Mouse (Mus musculus) neutrophil, adult 65 days (primary cell): ENCODE data around the gene Ctsj. TPM values are rescaled to one million over a fixed set of nuclear protein-coding genes. Genes with fewer than 3 reads are reported as not detected.

Source experiments
- total RNA-seq: library from RNA; stranded (reverse); gene quantifications from 2 replicates; pipeline ENCODE4 v1.2.4, GENCODE M21; 2023

The Ctsj gene
- total RNA-seq = not detected in 2 replicates

GRCm38 (mm10) chr13:61005859-61006258 lies at the start of gene Ctsj:
Gene Ctsj, minus strand, starts transcription at chr13:61005959.

GRCm38 (mm10) chr13:61040531-61040930 lies 34.8 kb upstream of the Ctsj start, which contains the start of gene Ctsq:
Gene Ctsq, minus strand, starts transcription at chr13:61040631.

Other genes starting within 250 kb of the Ctsj start
- not detected in 2 replicates for gene BC051665, start 219.6 kb downstream of the Ctsj start, total RNA-seq
- gene Ctsll3, start 203.1 kb downstream of the Ctsj start, total RNA-seq = not detected in 2 replicates
- not detected in 2 replicates for gene 4930486L24Rik, start 141.5 kb downstream of the Ctsj start, total RNA-seq
- gene Gm49392, start 109.1 kb downstream of the Ctsj start, total RNA-seq = not detected in 2 replicates
- 0.32 TPM in 1 of 2 replicates, not detected in the other for gene Ctla2b, start 108.5 kb downstream of the Ctsj start, total RNA-seq
- not detected in 2 replicates for gene Tpbpb, start 101.1 kb downstream of the Ctsj start, total RNA-seq
- gene Gm49393, start 70.4 kb downstream of the Ctsj start, total RNA-seq = not detected in 2 replicates
- gene Gm49391, start 69.4 kb downstream of the Ctsj start, total RNA-seq = not detected in 2 replicates
- gene Ctla2a, start 69.3 kb downstream of the Ctsj start, total RNA-seq = 0.84 and 2.9 TPM in 2 replicates
- gene Tpbpa, start 64.0 kb downstream of the Ctsj start, total RNA-seq = not detected in 2 replicates
- gene Ctsq, start 34.7 kb upstream of the Ctsj start, total RNA-seq = not detected in 2 replicates
- gene Ctsr, start 158.3 kb upstream of the Ctsj start, total RNA-seq = not detected in 2 replicates
- gene Cts6, start 197.5 kb upstream of the Ctsj start, total RNA-seq = not detected in 2 replicates
- not detected in 2 replicates for gene Cts8, start 249.4 kb upstream of the Ctsj start, total RNA-seq